Mouse (Mus musculus) embryonic stem cell, embryonic (primary cell): ENCODE results near the gene Prkd3.

Experiments
- CTCF ChIA-PET, 4 experiments: fragments of 300-600 bp in 2 of 4; fragments of 350-600 bp in 2 of 4; sonication (Branson Sonifier 250); formaldehyde crosslinking; loops; one replicate each; lab custom pipeline; 2022; ENCODE audit warnings: inconsistent platforms in 2 of 4; lab: Charles Lee
- POLR2A ChIA-PET, 4 experiments: fragments of 300-600 bp in 2 of 4; fragments of 350-600 bp in 2 of 4; sonication (Branson Sonifier 250); formaldehyde crosslinking; loops; one replicate each; lab custom pipeline; 2022; ENCODE audit warnings: antibody characterized with exemption in 4 of 4, inconsistent platforms in 1 of 4; lab: Charles Lee

The Prkd3 gene

DNA sequence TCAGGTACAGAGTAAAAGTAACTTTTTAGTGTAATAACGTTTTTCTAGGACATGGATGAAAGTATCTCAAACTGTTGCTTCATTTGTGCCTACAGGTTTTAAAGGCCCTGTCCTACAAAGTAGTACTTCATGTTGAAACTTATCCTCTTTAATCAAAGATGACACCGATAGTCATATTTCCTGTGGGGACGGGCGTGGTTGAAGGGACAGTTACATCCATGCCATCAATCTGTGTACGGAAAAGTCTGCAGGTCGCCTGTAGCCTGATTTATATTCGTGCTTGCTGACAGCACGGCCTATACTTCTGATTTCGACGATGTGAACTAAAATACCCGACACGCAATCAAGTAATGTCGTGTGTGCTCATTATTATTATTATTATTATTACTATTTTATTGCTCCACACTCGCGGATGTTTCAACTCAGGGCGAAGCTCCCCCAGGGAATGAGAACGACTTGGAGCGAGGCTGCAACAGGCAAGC lies 849 bp downstream of the Prkd3 start:
- POLR2A ChIA-PET, result interaction anchor here in 3 of 4 experiments (0.7 to 2.4 kb wide), 4 partner anchors 11 to 138 kb away, joined by 3 to 13 read pairs (median 6); no protein-coding TSS in a partner anchor

DNA sequence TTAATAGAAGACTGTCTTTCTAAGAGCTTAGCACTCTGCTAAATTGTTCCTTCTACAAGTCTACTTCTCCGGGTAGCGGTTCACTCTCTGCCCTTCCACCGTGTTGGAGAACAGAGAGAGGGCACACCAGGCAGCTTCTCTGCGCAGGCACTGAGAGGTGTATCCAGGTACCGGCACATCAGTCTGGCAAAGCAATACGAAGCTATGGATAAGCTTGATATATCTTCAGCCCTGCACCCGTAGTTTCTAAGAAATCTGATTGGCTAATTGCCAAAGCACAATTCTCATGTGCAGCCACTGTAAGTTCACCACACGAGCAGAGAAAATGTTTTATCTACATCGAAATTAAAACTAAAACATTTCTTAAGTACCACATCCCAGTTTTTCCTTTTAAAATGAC lies 2.2 kb downstream of the Prkd3 start:
- CTCF ChIA-PET, result no interaction called here
- POLR2A ChIA-PET, result interaction anchor here in 3 of 4 experiments (0.6 to 2.4 kb wide), 7 partner anchors 9 to 135 kb away, joined by 3 to 6 read pairs (median 3); partner anchors contain the start of gene Eif2ak2 (in 1 of the 3)

More for the DNA sequence above, 849 bp downstream of the Prkd3 start:
- CTCF ChIA-PET, result no interaction called here

DNA sequence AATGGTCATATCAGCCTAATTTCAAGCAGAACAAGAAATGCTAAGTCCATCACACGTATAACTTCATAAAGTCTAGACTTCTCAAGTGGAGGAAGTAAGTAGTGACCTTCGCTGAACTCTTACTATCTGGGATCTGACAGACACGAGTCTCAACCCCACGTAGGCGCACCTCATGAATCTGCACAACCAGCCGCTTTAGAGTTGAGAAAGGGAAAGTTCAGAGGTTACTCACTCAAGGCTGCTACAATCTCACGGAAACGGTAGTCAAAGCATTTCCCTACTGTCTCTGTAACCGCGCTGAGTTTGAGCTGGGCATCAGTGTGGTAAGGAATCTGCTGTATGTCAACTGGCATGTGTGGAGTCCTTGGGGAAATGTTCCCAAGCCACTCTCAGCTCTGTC lies 4.8 kb downstream of the Prkd3 start:
- ChIA-PET CTCF (no interaction called here), POLR2A (interaction anchor here in 2 of 4 experiments (0.6 to 2.4 kb wide), 3 partner anchors 9 to 133 kb away, joined by 3 to 6 read pairs (median 3); partner anchors contain the start of gene Eif2ak2 (in 1 of the 2))

DNA sequence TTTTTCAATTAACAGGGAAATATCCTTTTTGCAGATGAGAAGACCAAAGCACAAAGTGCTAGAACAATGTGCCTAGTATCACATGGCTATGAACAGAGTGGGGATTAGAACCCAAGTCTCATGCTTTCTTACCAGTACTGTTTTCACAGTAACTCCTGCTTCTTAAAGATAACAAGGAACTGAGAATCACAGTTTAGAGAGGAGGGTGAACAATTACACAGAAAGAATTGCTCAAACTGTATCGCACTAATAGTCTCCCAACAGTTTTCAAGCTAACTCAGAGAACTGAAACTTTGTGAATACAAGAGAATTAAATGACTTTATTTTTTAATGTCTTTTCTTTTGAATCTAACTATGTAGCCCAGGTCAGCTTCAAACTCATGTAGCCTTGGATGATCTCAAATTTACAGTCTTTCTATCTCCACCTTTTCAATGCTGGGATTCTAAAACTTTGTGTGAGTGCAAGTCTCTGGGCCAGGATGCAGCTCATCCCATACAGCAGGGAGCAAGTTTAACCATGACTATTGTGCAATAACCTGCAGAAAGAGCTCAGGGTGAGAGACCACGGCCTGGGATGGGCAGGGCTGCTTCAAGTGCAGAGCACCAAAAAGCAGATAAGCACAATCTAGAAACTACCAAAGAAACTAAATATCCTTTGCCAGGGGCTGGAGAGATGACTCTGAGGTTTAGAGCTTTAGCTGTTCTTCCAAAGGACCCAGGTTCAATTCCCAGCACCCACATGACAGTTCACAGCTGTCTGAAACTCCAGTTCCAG lies 5.5 kb downstream of the Prkd3 start:
- ChIA-PET POLR2A (interaction anchor here in 2 of 4 experiments (0.6 to 1.1 kb wide), 2 partner anchors 8 to 24 kb away, joined by 3 read pairs; no protein-coding TSS in a partner anchor), CTCF (no interaction called here)

DNA sequence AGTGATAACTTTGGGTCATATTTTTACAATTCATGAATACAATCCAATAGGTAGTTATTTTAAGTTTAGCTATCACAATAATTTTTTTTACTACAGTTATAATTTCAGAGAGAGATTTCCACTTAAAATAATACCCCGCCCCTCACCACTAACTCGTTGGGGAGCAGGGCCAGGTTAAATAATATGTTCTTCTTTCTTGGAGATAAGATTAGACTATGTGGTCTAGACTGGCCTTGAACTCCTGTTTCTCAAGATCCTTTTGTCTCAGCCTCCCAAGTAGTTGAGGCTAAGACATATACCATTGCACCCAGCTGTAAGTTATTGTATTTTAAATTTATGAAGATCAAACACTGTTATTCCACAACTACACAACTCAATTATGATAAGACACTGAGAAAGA lies 7.0 kb downstream of the Prkd3 start:
- ChIA-PET POLR2A (interaction anchor here in 1 of 4 experiments (0.5 to 0.8 kb wide), 2 partner anchors 178 to 1467 kb away, joined by 3 read pairs; partner anchors contain the start of genes Gpatch11 and Heatr5b), CTCF (interaction anchor here in 1 of 4 experiments (0.6 kb wide), 1 partner anchor 109 kb away, joined by 7 read pairs; no protein-coding TSS in a partner anchor)

DNA sequence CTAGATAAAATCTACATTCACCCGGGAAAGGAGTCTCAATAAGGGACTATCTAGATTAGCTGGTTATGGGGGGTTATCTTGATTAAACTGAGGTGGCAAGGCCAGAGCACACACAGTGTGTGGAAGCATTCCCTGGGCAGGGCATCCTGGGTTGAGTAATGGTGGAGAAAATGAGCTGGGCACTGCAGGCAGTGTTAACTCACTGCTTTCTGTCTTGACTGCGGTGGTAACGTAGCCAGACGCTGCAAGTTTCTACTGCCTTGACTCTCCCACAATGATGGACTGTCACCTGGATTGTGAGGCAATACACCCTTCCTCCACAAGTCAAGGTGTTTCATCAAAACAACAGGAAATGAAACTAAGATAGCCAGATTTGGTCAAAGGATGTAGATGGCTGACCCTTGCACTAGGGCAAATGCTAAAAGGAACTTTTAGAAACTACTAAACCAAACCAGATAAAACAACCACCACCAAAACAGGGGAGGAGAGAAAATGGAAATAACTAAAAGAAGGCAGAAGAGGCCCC lies 20.8 kb downstream of the Prkd3 start:
- ChIA-PET CTCF (no interaction called here), POLR2A (no interaction called here)

DNA sequence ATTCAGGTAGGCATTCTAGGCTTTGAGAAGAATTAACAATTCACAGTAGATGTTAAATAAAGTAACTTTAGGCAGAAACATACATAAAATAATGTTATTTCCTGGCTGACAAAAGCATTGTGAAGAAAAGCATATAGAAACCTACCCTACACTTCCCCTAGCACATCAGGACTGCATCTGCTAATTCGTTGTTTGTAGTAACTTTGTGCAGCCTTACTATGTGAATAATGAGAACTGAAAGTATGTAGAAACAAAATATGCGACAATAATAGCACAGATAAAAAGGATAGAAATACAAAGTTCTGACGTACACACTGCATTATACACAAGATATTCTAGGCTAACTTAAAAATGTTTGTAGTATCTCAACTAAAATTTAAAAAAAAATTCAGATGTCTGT lies 21.4 kb downstream of the Prkd3 start:
- ChIA-PET POLR2A (no interaction called here), CTCF (interaction anchor here in 1 of 4 experiments (0.6 kb wide), 1 partner anchor 10 kb away, joined by 3 read pairs; no protein-coding TSS in a partner anchor)

DNA sequence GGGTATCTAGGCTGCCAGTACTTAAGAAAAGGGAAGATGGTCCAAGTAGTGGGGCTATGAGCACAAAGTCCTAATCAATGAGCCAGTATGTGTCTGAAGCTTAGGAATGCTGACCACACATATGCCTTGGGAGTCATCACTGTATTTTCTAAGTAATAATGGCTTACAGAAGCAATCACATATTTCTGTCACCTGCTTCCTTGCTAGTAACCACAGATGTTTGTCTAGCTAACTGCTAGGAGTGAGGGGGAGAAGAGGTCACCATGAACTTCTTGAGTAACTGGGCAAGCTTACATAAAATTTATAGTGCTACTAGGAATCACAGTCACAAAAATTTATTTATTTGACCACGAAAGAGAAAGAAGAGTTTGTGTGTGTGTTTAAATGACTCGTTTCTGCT lies 22.5 kb downstream of the Prkd3 start:
- CTCF ChIA-PET, result no interaction called here
- POLR2A ChIA-PET, result interaction anchor here in 2 of 4 experiments (1.0 to 1.2 kb wide), 2 partner anchors 65 to 81 kb away, joined by 3 read pairs; no protein-coding TSS in a partner anchor

DNA sequence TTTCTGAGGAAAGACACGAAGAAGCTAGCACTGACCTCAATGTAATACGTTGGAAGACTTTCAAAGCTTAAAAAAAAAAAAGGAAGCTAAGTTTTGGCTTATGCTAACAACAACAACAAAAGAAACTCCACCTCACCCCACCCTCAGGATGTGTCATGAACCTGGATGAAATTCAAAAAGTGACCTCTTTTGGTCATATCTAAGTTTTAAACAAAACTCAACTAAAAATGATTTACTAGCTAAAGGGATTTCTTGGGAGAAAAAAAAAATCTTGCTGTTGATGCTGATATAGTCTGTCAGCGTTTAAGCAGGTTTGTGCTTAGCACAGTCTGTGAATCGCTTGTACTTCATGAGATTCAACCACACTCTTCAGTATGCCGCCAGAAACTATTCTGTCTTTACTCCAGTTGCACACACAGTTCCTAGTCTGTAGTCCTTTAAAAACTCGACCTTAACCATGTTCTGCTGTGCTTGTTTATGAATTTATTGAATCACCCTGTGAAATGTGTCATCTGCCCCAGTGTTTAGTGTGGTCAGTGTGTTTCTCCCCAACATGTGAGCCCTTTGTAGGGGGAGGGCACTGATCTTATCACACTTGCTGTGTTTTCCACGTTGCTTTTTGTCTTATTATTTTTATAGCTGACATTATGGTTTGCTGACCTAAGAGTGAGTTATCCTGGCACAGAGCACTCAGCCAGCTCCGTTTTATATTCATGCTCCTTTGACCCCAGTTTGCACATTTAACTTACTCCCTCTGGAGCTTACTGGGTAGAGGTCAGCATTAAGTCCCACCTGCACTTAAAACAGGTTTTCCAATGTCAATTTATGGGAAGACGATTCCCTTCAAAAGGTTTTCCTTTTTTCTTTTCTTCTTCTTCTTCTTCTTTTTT lies 25.4 kb downstream of the Prkd3 start:
- ChIA-PET CTCF (interaction anchor here in 1 of 4 experiments (0.6 kb wide), 1 partner anchor 160 kb away, joined by 3 read pairs; the partner anchor contains the start of genes Gpatch11 and Heatr5b), POLR2A (interaction anchor here in 2 of 4 experiments (0.7 to 1.5 kb wide), 5 partner anchors 10 to 338 kb away, joined by 3 to 4 read pairs (median 3); no protein-coding TSS in a partner anchor)

DNA sequence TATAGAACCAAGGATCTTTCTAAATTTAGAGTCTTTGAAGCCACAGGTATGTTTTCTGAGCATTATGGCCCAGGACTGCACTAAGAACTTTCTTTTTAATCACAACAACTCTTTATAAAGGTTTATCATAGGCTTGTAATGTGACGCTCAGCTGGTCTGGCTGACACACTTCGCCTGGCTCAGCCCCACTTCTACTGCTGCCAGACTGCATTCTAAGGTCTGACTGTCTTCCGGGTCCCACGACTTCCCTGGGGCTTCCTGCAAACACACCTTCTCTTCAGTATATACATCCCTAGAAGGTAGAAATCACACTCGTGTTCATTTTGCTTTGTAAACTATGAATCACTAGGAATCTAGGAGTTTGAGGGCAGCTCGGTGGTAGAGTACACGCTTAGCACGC lies 26.2 kb downstream of the Prkd3 start:
- ChIA-PET POLR2A (interaction anchor here in 2 of 4 experiments (1.2 to 1.5 kb wide), 5 partner anchors 13 to 140 kb away, joined by 3 to 7 read pairs (median 3); no protein-coding TSS in a partner anchor), CTCF (no interaction called here)

DNA sequence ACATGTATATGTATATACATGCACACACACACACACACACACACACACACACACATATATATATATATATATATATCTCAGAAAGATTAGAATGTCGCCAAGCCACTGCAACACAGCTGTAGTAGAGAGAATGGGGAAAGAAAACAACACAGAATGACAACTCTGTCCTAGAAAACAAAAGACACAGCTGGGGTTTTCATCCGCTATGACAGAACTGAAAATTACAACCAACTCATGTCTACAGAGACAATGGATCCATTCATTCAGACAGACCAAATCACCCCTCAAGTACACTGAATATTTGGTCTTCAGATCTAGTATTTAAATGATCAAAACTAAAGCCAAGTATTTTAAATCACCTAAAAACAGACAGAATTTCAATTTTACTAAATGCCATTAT lies 26.9 kb downstream of the Prkd3 start:
- CTCF ChIA-PET, result interaction anchor here in 1 of 4 experiments (0.7 kb wide), 1 partner anchor 1326 kb away, joined by 4 read pairs; no protein-coding TSS in a partner anchor

DNA sequence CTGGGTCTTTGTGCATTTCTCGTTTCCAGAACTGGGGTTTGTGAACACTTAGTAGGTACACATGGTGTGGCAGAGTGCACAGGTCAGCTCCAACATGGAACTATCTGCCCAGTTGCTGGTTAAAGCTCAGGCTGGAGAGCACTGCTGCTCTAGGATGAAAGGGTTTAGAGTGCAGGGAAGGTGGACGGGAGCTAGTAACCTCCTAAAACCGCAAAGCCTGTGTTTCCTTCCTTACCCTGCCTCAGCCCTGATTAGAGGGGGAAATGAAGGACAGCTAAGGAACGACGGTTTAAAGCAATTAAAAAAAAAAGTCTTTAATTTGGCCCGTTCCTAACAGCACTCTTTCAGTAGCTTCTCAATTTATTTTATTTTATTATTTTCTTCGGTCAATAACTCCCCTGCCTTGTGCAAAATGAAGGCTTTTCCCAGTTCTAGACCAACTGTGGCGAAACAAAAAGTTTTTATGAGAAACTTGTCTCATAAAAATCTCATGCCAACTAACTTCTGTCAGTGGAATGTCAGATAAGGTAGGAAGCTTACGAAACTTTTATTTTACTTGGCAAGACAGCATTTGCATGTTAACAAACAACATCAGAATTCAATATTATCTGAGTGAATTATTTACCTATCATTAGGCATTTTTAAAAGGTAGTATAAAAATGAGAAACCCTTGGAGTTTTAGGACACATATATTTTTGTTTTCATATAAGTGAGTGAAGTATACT lies 28.2 kb downstream of the Prkd3 start:
- ChIA-PET POLR2A (interaction anchor here in 1 of 4 experiments (0.7 to 1.9 kb wide), 5 partner anchors 12 to 97 kb away, joined by 3 to 7 read pairs (median 4); partner anchors contain the start of gene Cebpzos), CTCF (interaction anchor here in 3 of 4 experiments (0.6 to 1.1 kb wide), 3 partner anchors 59 to 345 kb away, joined by 3 to 9 read pairs (median 4); partner anchors contain the start of gene Qpct (in 1 of the 3))

More for the DNA sequence above, 26.9 kb downstream of the Prkd3 start:
- POLR2A ChIA-PET, result interaction anchor here in 2 of 4 experiments (1.2 to 1.4 kb wide), 4 partner anchors 13 to 141 kb away, joined by 3 to 7 read pairs (median 3); no protein-coding TSS in a partner anchor

DNA sequence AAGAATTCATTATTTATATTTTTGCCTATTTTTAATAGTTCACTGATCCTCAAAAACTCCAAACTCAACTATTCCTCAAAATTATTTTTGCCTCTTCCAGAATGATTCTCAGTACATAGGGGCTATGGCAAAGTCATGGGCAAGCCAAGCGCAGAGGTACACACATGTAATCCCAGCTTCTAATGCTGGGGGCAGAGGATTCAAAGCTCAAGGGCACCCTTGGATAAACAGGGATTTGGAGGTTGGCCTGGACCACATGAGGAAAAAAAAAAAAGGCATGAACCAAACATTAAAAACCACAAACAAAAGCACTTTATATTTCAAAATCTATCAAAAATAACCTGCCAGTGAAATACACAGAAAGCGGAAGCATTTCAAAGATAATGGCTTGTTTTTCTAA lies 29.1 kb downstream of the Prkd3 start:
- ChIA-PET CTCF (interaction anchor here in 3 of 4 experiments (0.6 to 1.1 kb wide), 3 partner anchors 60 to 1569 kb away, joined by 3 to 9 read pairs (median 3); partner anchors contain the start of gene Qpct (in 1 of the 3)), POLR2A (interaction anchor here in 3 of 4 experiments (0.6 to 1.9 kb wide), 7 partner anchors 11 to 963 kb away, joined by 3 to 7 read pairs (median 3); no protein-coding TSS in a partner anchor)

DNA sequence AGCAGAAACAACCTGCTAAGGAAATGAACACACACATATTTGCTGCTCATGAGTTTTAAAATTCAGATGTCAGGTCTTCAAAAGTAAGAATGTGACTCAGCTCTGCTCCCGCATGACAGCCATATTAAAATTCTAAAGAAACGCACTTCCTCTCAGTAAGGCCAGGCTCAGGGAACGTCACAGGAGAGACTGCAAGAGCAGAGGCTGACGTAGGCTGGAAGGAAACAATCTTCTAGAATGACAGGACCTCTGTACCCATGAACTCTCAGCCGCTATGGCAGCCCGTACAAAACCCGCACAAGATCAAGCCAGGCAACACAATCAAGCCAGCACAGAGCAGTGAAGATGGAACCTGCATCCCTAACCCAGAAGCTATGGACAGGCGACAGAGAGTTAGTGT lies 31.6 kb downstream of the Prkd3 start:
- POLR2A ChIA-PET, result interaction anchor here in 2 of 4 experiments (0.6 to 1.3 kb wide), 2 partner anchors 16 to 93 kb away, joined by 3 read pairs; no protein-coding TSS in a partner anchor
- CTCF ChIA-PET, result interaction anchor here in 1 of 4 experiments (0.5 kb wide), 1 partner anchor 10 kb away, joined by 3 read pairs; no protein-coding TSS in a partner anchor

DNA sequence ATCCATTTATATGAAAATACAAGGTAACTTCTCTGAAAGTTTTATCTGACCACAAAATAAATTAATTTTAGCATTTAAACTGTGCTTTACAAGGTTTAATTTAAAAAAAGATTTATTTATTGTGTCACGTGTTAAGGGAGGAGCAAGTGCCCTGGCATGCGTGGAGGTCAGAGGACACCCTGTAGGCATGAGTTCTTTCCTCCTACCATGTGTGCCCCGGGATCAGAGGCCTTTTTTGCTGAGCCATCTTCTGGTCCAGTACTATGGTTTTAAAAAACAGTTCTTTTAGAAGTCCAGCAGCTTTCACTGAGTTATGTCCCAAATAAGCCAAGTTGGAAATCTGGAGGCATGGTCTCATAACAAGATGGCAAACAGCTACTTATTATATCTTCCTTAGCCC lies 36.9 kb downstream of the Prkd3 start:
- POLR2A ChIA-PET, result no interaction called here
- CTCF ChIA-PET, result interaction anchor here in 1 of 4 experiments (0.6 kb wide), 1 partner anchor 68 kb away, joined by 3 read pairs; the partner anchor contains the start of gene Qpct

DNA sequence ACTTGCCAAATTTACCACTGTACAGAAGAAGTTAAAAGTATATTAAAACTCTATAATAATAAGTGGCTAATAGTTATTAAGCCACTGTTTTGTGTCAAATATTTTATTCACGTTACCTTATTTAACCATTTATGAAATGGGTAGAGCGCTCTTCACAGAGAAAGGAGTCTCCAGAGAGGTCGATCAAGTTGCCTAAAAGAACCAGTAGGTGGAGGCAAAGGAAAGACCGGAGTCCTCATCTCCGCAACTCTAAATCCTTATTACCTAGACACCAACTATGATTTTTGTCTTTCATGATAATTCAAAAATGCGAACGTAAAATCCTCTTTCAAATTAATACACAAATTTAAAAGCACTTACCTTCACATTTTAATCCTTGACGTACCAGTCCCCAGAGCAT lies 37.5 kb downstream of the Prkd3 start:
- CTCF ChIA-PET, result no interaction called here
- POLR2A ChIA-PET, result no interaction called here

DNA sequence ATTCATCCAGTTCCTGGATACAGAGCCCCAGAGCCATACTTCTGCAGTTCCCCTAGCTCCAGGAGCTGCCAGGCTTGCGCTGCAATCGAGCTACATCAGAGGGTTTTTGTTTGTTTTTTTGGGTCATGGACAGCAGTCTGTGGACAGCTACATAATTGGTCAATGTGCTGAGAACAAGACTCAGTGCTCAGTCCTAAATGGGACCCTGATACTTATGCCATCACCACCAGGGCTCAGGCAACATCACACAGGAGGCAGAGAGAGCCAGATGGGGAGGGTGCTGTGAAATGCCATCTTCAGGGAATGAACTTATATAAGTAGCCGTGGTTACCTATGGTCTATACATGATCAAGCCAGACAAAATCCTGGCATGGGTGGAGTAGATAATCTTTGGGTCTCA lies 52.1 kb downstream of the Prkd3 start:
- ChIA-PET POLR2A (no interaction called here), CTCF (no interaction called here)
